Mouse (Mus musculus) heart, postnatal 10 days (tissue): Measurements from ENCODE around the gene Gdi1. TPM values are rescaled to one million over a fixed set of nuclear protein-coding genes. Genes with fewer than 3 reads are reported as not detected.

Experiments
- DNase-seq, 2 experiments: peaks; one replicate each; pipeline ENCODE4 v3.0.0; 2021
- intact Hi-C: fragments of 180-260 bp; cut with DNase I; formaldehyde crosslinking; loops from one replicate; pipeline ENCODE4 v1.15.1; 2025
- total RNA-seq, 2 experiments: library from RNA; stranded (reverse); gene quantifications; 2 replicates each; pipeline ENCODE4 v1.2.3; 2021

The Gdi1 gene
- total RNA-seq, result 10 to 100 TPM; 88.1 to 93.0 TPM

DNA sequence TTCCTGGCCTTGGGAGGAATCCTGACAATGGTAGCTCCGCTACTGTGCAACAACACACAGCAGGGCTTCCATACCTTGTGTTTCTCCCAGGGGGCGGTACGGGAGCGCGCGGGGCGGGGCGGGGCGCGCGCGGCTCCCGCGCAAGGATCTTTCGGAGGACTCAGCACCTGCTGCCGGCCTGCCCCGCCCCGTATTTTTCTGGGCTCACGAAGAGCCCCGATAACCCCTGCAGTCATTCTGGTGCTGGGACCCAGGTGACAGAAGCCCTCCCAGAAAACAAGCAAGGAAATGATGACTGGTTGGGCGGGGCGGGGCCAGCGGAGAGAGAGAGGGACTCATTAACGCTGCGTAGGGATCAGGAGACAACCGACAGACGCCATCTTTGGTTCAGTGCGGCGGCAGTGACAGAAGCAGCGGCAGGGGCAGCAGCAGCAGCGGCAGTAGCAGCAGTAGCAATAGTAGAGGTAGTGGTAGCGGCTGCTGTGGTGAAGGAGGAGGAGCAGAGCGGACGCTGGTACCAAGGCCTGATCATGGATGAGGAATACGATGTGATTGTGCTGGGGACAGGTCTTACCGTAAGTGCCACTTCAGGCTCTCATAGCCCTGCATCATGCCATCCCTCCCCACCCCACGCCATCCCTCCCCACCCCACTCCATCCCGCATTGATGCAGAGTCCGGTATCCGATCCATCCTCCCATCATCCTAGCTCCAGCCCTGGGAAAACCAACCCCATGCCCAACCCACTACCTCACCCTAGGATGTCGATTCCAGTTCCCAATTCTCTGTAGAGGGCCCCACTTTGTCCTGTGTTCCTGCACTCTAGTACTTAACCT, at the start of gene Gdi1:
Gdi1 (plus strand) TSS at position 132 of the 834 bp plus-strand sequence.
- intact Hi-C loops, result no loop called here
- DNase-seq, result peak; percentile 79 to 82

DNA sequence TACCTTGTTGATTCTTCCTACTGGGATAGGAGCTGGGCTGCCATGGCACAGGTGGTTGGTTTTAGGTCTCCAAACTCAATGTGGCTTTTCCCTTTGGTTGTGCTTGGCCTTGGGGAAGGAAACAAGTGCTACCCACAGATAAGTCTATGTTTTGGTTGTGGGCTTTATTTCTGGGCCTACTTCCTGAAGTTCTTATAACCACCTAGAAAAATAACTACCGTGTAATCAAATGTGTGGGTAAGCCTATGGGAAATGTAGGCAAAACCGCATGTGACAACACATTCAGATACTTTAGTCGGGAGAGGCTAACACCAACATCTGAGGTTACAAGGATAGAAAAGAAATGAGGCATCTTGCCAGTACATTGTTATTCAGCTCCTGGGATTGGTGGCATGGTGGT, 47.1 kb upstream of the Gdi1 start:
- DNase-seq, result no peak
- intact Hi-C loops, result no loop called here

DNA sequence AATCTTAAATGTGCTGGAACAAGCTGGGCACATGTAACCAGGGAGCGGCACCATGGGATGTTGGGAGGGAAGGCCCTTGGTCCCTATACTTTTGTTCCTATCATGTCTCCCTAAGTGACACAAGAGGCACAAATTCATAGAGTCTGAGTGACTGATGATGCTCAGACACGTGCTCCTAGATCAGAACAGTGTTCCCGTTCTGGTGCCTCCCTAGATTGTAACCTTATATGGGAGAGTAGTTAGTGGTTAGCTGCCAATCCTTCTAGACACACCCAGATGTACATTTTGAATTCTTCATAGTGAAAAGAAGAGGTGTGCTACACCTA, 35.1 kb upstream of the Gdi1 start:
- DNase-seq, result no peak
- intact Hi-C loops, result loop anchor here (2.0 to 5.0 kb wide), 2 partner anchors 23 to 43 kb away; partner anchors contain the start of gene Fam50a

DNA sequence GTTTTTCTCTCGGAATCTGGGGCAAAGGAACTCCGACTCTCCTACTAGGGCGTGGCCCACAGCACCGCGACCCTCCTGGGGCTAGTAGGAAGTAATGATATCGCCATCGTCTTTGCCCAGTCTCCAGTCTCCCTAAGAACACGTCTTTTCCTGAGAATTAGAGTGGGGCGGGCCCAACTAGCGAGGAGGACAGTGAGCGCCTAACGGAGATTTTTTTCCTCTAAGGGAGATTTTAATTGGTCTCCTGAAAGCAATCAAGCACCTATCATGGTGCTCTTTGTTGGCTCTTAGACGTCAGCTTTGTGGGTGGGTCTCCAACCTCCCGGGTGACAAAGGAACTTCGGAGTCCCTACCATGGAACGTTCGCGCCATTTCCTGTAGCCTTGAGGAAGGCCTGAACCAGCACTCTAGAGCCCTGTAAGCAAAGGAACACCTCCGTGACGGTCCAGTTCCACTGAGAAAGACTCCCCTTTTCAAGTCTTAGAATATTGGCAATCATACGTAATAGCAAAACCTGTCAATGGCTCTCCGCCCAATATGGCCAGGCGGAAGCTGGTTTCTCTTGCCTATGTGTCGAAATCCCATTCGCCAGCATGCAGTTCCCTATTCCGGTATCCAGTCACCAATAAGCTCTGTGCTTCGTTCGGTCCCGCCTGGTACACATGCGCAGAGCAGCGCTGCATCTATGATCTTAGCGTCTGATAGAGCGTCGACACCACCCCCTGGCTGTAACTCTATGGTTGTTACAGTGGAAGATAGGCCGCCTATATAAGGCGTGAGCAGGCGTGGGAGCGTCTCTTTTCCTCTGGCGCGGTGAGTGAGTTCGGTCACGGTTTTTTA, 34.5 kb upstream of the Gdi1 start, which contains the start of gene Rpl10:
Rpl10 (plus strand) TSS at position 751 of the 840 bp plus-strand sequence.
- peak; percentile 91 to 94 for DNase-seq
- intact Hi-C loops, result loop anchor here (2.0 to 5.0 kb wide), 2 partner anchors 23 to 42 kb away; partner anchors contain the start of gene Fam50a

DNA sequence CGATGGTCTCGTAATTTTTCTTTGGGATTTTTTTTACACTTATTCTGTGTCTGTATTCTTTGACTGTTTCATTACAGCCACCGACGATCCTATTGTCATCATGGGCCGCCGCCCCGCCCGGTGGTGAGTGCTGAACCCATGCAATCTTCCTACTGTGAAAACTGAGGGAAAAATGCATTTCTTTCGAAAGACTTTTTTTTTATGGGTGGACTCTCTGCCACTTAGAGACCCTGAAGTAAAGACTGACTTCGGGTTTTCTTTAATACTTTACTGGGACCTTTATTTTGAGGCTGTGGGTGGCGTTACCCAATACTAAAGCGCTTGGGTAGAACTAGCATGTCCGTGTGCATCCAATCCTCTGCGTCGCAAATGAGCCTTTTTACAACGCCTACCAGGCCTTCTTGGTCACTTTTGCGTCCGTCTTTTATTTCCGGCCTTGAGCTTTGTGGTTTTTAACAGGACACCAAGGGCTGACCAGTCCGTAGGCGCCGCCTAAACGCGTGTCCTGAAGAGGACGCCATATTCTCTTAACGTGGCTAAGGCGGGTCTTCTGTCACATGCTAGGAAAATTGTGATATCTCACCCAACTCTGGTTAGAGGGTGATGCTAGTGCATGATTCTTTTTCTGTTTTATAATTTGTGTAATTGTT, 33.8 kb upstream of the Gdi1 start:
- DNase-seq, result peak; percentile 39 to 51
- intact Hi-C loops, result loop anchor here (2.0 to 5.0 kb wide), 2 partner anchors 24 to 41 kb away; partner anchors contain the start of gene Fam50a

DNA sequence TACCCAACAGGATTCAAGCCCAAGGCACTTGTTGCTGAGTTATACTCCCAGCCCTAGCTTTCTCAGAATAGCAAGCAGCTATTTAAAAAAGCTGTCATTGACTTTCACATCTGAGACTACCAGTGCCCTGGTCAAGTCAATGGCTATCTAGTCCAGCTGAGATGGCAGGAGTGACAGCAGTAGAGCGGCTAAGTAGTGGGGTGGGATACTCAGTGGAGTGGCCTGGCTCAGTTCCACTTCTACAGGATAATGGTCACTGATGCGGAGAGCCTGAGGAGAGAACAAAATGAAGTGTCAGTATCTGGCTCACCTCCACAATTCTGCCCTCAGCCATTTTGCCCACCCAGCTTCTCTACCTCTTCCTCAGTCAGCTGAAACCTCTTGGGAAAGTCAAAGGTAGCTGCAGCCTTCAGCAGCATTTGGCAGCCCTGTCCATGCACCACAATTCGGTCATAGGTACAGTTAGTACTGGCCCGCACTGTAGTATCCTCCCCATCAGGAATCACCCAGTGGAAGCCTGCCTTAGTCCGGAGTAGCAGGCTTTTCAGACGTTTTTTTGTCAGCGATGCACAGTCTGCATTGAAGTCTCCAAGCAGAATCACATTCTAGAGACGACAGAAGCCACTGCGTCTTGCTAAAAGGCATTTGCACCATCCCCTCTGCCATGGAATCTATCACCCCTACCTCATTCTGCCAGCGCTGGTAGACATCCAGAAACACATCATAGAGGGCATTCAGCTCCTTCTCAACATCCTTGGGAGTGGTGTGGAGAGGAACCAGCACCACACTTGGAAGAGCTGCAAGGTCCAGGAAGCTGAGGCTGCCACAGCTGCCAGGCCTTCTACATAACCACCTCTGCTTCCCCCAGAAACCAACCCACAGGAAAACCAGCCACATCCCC, 31.1 kb upstream of the Gdi1 start:
- no peak for DNase-seq
- intact Hi-C loops, result loop anchor here (5.0 kb wide), 1 partner anchor 39 kb away; the partner anchor contains the start of gene Fam50a

DNA sequence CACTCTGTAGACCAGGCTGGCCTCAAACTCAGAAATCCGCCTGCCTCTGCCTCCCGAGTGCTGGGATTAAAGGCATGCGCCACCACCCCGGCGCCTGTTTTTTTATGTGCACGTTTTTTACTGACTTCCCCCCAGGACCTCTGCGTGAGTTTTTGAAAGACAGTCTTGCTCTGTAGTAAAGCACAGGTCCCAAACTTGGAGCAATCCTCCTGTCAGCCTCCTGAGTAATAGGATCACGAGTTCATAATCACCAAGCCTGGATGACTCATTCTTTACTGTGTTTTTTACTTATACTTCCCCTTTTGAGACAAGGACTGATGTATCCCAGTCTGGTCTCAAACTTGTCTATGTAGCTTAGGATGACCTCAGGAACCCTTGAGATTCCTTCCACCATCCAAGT, 26.9 kb upstream of the Gdi1 start:
- intact Hi-C loops, result no loop called here
- no peak for DNase-seq

DNA sequence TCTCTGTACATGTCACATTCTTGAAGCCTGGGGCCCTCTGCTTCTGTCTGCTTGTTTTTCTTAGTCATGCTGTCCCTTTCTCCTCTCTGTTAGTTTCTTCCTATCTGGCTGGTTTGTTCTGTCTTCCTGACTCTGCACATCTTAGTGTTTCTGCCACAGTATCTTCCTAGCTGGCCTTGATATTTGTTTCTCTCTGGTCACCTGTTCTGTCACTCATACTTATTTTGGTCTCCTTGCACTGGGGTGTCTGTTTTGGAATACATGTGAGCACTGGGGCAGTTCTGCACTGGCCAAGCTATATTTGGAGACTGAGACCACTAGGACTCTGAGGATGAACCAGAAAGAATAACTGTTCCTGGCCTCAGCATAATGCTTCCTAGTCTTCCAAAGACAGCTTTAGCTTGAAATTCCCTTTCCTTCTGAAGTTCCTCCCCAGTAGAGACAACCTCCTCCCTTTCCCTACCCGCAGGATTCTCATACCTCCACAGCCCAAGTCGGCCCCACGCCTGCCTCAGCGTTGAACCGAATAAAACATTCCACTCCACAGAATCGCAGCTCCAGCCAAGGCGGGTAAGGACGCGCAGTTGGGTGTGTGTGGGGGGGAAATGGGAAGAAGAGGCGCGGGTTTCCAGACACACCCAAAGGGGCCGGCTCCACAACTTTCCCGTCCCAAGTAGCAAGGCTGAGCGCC, 23.6 kb upstream of the Gdi1 start:
- no peak for DNase-seq
- intact Hi-C loops, result no loop called here

DNA sequence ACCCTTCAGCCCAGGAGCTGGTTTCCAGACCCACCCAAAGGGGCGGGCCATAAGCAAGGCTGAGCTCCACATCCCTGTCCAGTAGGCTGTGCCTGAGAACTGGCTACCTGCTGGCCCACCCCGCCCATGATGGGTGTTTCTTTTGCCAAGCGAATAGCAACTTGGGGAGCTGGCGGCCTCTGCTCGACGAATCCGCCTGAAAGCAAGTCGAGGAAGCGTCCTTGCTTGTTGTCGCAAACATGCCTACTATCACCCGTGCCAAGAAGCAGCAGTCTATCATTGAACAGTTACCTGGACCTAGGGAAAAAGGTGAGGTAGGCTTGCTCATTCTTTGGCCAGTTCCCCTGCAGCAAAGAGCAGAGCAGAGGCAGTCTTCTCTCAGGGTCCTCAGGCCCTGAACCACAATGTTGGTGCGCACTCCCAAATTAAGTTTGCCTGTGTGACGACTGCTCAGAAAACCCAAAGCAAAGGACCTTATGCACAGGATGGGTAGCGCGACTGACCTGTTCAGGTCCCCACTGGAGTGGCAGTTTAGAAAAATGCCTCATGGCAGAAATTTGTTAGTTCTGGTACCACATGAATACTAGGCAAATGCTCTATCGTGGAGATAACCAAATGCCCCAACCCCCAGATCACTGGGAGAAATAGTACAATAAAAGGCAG, 22.9 kb upstream of the Gdi1 start, which contains the start of the genes Taz and Dnase1l1:
Taz (plus strand) TSS at position 181 of the 663 bp plus-strand sequence.
Dnase1l1 (minus strand) TSS at position 606 of the 663 bp plus-strand sequence.
- intact Hi-C loops, result loop anchor here (2.0 kb wide), 1 partner anchor 33 kb away; the partner anchor contains the start of gene Flna
- DNase-seq, result peak; percentile 80 to 84

DNA sequence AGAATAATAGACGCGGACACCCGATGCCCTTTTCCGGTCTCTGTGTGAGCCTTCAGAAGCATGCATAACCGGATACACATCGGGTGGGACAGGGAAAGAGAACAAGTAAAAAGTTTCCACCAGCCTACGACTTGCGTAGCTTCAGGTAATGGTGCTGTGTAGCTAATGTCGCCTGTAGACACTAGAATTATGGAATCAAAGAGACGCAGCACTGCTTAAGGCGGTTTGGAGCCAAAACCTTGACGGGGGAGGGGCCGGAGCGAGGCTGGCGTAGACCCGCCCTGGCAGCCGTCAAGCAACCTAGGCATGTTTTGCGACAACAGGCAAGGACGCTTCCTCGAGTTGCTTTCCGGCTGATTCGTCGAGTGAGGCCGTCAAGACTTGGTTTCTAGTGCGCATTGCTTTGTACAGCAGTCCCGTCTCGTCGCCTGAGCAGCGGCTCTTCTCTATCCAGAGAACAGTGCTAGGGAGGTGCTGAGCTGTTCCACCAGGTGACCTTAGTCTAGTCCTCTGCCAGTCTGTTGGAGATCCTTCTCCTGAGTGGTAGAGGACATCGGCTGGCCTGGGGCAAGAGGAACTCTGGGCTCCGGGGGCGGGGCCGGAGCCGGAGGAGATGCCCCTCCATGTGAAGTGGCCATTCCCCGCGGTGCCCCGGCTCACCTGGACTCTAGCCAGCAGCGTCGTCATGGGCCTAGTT, 22.3 kb upstream of the Gdi1 start:
- DNase-seq, result peak; percentile 89 to 91
- intact Hi-C loops, result loop anchor here (2.0 kb wide), 1 partner anchor 34 kb away; the partner anchor contains the start of gene Flna

DNA sequence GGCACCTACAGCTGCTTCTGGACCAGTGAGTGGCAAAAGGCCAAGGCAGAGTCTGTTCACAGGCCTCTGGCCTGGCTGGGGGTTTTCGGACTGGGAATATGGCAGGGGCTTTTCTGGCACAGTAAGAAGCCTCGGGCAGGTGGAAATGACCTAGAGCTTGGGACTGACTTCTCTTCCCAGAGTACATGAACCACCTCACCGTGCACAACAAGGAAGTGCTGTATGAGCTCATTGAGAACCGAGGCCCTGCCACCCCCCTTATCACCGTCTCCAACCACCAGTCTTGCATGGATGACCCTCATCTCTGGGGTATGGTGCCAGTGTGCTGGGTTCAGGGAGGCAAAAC, 21.7 kb upstream of the Gdi1 start:
- intact Hi-C loops, result loop anchor here (2.0 kb wide), 1 partner anchor 34 kb away; the partner anchor contains the start of gene Flna

DNA sequence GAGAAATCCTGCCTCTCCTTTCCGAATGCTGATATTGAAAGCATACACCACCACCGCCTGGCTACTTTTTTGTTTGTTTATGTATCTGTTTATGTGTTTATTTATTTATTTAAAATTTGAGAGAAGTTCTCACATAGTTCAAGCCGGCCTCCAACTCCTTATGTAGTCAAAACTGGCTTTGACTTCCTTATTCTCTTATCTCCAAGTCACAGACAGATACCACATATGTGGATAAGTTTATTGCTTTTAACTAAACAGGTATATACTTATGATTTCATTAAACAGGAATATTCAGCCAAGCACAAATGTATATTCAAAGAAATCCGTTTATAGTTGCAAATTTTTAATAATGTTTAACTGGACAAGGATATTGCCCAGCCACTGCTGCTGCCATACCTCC, 11.4 kb upstream of the Gdi1 start:
- intact Hi-C loops, result no loop called here
- DNase-seq, result no peak

More for the DNA sequence above, 21.7 kb upstream of the Gdi1 start:
- DNase-seq, result no peak

DNA sequence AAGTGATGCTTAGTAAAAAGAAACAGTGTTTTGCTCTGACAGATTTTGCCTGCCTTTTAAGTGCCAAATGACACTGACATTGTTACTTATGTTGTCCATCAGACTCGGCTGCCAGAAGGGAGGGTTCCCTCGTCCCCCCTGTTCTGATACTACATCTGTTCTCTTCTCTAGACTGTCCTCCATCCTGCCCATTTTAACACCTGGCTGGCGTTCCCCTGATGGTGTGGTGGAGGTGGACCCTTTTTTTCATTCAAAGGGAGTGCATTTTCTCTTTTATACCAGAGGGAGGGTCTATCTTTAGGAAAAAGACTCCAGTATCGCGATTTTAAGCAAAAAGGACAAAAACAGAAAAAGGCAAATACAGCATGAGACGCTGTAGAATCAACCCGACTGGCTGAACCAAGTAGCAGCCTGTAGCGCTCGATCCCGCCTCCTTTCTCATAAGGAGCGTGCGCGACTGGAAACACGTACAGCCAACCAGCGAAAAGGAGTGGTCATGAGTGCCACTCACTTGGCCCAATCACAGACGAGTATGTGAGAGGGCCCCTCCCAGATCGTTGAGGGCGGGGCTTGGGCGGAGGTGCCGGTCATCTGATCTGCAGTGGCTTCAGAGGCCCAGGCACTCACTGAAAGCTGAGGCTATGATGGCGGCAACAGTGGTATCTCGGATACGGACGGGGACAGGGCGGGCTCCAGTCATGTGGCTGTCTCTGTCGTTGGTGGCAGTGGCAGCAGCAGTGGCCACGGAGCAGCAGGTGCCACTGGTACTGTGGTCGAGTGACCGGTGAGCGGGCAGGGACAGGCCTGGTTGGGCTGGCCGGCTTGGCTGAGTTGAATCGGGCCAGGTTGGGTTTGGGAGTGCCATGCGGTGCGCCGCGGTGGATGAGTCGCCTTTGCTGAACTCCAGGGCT, 8.0 kb upstream of the Gdi1 start, which contains the start of gene Atp6ap1:
Atp6ap1 (plus strand) TSS at position 560 of the 911 bp plus-strand sequence.
- intact Hi-C loops, result no loop called here
- peak; percentile 96 to 97 for DNase-seq

DNA sequence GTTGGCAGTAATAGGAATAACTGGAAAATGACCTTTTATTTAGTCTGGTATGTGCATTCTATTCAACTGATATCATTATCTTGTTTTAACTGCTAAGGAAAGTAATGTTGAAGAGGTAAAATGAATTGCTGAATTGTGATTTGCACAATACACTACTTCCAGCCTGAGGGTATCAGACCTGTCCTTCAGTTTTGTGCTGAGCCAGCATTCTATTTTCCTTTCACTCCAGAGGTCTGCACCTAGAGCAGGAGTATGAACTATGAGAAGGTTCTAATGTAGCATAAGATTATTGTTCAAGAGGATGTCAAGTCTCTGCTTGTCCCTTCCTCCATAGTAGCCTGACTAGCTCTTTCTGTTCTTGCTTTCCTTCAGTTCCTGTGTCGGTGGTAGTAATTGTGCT, 6.5 kb upstream of the Gdi1 start:
- intact Hi-C loops, result no loop called here
- DNase-seq, result no peak

DNA sequence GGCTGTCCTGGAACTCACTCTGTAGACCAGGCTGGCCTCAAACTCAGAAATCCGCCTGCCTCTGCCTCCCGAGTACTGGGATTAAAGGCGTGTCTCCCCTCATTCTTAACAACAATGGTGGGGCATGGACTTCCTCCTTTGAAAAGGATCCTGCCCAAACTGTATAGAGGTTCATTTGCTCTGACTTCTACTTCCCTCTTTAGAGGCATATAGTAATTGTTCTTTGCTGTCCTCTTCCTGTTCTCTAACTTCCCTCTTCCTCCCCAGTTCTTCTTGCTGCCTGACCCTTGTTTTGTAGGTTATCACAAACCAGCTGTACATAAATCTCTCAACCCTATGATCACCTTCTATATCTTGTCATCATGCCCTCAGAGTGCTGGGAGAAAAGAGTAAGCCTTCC, 5.1 kb upstream of the Gdi1 start:
- intact Hi-C loops, result no loop called here
- no peak for DNase-seq
